Mouse (Mus musculus) layer of hippocampus, adult 11-12 months (tissue): ENCODE data around the gene Myh4.

Source experiments
- DNase-seq: peaks from one replicate; pipeline ENCODE4 v3.0.0; 2022; ENCODE audit warnings: low spot score

The Myh4 gene

DNA sequence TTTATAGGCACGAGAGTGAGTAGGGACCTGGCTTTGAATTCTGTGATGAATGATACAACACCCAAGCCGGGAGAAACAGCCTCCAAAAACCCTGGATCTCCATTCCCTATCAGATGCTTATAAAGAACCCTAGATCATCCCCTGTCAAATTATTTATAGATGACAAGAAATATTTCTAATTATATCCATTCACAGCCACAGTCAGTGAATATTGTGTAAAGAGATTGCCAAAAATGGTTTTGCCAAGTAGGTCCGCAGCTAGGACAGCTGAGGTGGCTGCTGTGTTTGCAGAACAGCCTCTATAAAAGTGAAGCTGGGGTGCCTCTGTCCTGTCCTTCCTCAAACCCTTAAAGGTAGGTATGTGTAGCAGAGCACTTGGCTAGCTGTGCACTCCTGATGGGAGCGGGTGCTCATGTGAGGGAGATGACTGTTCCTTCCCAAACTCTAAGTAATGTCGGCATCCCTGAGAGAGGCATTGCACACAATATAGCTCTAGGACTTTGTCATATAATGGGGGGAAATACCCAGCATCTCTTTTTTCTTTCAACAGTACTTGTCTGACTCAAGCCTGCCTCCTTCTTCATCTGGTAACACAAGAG, at the start of gene Myh4:
Gene Myh4 (plus strand): TSS at position 549 of the 599 bp plus-strand sequence.
- no peak for DNase-seq

DNA sequence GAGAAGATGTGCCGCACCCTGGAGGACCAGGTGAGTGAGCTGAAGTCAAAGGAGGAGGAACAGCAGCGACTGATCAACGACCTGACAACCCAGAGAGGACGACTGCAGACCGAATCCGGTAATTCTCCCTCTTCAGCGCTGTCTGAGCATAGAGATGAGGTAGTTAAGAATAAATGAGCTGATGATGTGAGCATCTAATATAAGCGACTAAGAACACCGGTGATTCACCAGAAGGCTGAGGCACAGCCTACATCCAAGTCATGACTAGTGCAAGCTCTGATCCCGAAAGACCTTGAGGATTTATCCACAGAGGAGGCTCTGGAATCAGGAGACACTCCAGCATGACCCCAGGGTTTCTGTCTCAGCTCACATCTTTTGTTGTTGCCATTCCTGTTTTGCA, 47.5 kb upstream of the Myh4 start:
- no peak for DNase-seq

DNA sequence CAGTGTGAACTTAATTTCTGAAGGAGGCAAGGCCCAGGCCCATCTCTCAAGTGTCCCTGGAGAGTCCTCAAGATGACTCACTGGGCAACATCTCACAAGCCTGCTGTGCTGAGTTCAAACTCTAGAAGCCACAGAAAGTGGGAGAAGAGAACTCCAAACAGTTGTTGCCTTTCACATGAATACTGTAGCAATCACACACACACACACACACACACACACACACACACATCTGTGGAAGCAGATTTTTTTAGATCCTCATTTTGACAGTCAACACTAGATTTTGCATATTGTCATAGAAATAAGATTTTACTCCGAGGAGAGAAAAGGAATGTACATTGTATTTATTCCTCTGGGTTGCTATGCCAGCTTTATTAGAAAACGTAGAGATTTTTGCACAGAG, 47.0 kb upstream of the Myh4 start:
- no peak for DNase-seq

DNA sequence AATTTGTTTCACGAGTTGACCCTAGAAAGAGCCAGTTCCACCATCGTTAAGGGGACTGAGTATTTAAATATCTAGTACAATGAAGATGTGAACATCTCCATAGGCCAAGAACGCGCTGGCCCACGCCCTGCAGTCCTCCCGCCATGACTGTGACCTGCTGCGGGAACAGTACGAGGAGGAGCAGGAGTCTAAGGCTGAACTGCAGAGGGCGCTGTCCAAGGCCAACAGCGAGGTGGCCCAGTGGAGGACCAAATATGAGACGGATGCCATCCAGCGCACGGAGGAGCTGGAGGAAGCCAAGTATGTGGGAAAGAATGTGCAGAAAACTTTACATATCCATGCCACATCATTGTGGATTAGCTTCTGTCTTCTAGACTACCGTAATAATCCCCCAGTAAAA, 46.3 kb upstream of the Myh4 start:
- no peak for DNase-seq

DNA sequence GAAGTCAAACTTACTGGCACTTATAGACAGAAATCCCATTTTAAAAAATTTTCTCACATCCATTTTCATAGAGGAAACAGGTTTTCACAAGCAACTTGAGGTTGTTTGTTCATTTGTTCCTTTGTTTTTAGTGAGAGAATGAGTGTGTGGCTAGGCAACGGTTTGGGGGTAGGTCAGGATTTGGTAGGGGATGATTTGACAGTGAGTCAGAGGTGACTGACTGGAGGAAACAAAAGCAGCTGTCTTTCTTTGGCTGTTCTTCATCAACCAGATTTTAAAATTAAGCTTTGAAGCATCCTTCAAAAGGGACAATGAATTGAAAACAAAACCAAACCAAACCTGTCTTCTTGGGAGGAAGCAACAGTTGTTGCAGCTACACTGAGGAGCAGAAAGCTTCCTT, 38.5 kb upstream of the Myh4 start:
- DNase-seq: no peak

DNA sequence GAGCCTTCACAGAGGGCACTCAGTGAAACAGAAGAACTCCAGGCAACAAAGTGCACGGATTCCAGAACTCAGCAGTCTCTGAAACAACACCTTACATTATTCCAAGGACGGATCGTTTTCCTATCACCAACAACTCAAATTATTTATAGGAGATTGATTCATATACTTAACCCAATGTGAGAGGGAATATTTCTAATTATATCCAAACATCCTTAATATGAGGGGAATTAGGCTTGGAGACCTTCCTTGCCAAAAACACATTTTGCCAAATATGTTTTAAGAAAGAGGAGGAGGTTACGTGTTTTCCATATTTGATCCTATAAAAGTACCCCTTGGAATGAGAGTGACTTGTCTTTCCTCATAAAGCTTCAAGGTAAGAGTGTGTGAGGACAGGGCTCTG, 38.1 kb upstream of the Myh4 start, which contains the start of gene Myh1:
Gene Myh1 (plus strand): TSS at position 301 of the 400 bp plus-strand sequence.
- no peak for DNase-seq

DNA sequence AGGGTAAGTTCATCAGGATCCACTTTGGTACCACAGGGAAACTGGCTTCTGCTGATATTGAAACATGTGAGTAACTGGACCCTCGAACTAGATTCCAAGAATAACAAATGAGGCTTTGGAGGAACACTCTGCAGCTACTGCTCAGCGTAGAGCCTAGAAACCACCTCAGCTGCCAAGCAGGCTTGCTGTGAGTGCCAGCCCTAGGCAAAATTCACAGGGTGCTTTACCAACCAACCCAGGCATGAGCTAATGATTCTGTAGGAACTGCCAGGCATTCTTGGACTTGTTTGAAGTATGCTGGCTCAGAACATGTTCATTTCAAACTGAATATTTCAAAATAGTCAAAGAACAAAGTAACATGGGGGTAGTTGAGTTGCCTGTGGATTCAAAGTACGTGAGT, 33.1 kb upstream of the Myh4 start:
- peak; percentile 15 for DNase-seq

DNA sequence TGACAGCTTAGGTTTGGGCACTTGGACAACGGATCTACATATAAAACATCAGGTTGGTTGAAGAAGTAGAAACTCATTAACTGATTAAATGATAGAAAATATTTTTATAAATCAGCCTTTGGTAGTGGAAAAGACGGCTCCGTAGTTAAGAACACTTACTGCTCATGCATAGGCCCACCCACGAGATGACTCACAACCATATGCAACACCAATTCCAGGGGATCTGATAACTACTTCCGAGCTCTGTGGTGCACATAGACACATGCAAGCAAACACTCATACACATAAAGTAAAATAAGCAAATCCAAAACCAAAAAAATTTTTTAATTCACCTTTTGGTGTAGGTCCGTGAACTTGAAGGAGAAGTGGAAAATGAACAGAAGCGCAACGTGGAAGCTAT, 16.0 kb upstream of the Myh4 start:
- DNase-seq: peak; percentile 11

DNA sequence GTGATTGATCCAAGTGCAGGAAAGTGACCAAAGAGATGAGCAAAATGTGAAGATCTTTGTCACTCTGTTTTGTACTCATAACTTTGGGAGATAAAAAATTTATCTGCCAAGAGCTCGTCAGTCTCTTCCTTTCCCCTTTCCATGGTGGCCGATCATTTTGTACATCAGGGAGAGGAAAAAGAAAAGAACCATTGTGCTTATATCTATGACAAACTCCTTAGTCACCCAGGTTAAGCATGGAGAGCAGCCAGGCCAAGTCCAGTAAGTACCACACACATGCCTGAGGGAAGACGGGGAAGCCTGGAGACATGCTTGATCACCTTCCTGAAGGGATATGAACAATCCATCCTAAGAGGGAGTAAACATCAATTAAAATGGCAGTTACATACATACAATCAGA, 13.4 kb upstream of the Myh4 start:
- no peak for DNase-seq

DNA sequence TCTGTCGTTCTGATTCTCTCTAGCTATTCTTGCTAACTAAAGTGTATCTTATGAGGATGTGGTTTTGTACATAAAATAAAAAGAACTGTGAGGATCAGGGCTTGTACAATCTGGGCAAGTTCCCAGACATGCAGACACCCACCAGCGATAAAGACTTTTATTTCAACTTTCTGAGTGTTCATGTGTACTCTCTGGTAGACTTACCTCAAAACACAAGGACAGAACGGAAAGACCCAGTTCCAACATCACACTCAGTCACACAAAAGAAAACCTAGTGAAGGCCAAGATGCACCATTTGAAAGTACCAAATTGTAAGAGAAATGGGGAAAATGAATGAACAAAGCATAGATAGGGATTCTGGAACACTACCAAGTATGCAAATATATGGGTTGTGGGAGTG, 9.1 kb upstream of the Myh4 start:
- no peak for DNase-seq

DNA sequence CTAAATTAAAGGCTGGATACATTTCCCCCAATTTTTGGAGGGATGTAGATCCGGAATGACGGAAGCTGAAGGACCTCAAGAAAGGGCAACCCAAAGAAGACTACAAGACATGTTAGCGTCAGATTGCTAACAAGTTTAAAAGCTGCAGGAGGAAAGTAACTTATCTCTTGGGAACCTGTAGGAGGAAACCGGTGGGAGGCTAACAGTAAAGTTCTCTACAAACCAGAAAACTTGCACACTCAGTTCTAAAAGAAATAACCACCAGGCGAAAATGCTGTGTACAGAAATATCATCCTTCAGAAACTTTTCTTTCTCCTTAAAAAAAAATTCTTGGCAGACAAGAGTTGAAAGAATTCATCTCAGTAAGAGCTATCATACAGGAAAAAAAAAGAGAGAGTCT, 8.7 kb upstream of the Myh4 start:
- no peak for DNase-seq

DNA sequence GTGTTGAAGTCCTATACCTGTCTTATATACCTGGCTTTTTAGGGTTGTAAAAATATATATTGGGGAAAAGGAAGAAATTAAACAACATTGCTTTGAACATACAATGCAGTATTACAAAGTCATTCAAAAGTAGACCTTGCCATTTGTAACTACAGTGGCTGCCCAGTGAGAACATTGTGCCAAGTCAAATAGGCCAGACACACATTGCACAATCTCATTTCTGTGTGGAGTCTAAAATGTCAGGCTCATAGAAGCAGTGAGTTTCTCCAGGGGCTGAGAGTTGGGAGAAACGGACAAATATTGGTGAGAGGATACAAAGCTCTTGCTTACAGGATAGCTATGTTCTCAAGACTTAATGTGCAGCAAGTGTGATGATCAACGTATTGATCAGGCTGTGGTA, 7.9 kb upstream of the Myh4 start:
- no peak for DNase-seq

DNA sequence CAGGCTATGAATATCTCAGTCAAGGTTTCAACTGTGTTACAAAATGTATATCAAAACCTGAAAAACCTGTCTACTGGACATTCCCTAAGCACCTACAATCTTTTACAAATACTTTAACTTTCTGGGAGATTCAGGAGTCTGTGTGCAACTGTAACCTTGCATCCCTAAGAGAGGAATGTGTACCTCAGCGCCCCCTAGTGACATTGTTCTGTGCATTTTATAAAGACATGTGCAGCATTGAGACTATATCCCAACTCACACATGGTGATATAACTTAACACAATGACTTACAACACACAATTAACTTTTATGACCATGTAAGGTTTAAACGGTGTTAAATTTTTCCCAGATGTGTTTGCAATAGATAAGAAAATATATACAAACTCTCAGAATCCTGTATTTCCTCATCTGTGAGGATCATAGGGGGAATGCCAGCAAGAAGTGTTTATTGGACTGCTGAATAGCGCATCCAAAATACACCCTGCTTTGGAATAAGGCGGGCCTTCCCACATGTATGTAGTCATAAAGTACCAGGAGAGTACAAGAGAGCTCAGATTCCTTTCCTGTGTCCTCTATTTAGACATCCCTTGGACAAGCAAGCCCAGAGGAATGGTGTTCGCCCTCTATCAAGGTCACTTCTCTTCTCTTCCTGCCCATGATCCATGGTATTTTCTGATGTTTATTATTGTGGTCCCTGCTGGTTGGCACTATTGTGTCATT, 2.0 kb upstream of the Myh4 start:
- peak; percentile 73 for DNase-seq

DNA sequence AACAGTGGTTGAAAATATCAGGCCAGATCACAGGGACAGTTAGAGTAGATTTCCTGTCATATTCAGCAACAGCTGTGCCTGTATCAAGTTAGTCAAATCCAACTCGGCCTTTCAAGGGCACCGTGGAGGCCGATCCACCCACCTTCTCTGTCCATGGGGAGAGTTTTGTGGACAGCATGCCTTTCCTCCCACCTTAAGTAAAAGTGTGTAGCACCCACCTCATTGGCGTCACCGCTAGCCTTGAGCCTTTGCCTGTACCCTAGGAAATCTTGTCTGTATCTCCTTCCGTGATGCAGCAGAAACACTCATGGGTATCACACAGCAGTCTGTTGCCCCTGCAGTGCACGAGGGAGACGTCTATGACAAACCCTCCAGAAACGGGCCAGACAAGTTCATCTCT, 1.0 kb upstream of the Myh4 start:
- DNase-seq: no peak

DNA sequence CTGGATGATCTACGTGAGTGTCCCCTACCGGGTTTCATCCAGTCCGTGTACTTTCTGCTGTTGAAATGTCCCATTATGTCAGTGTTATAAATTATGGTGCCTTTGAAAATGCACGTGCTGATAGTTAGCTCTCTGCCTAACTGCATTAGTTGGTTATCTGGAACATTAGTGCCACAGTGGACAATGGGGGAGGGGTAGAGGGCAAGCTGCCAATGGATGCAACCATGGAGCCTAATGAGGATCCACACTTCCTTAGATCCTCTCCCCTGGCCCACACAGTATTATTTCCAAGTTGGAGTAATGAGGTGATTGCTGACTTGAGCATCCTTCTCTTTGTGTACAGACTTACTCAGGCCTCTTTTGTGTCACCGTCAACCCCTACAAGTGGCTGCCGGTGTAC, 3.2 kb downstream of the Myh4 start:
- no peak for DNase-seq

DNA sequence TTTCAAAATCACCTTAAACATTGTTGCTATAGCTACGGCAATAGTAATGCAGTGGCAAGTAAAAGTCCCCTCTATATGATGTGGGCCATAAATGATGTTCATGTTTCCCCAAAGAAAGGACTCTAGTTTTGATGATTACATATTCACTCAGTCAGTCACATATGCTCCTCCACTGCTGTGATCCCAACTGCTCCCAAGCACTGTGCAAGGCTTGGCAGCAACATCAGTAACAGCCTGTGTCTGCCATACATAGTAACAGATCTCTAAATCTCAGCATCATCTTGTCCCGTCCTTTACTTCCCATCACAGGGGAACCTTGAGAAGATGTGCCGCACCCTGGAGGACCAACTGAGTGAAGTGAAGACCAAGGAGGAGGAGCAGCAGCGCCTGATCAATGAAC, 15.9 kb downstream of the Myh4 start:
- DNase-seq: peak; percentile 19

DNA sequence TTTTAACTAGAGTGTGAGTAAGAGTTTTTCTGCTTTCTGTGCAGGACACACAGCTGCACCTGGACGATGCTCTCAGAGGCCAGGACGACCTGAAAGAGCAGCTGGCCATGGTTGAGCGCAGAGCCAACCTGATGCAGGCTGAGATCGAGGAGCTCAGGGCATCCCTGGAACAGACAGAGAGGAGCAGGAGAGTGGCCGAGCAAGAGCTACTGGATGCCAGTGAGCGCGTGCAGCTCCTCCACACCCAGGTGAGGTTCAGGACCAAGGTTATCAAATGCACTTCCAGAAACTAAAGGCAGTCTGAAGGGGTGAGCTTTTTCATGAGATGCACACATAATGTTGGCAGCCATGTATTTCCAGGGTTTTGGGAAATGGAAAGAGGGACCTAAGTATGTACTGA, 19.2 kb downstream of the Myh4 start:
- no peak for DNase-seq

DNA sequence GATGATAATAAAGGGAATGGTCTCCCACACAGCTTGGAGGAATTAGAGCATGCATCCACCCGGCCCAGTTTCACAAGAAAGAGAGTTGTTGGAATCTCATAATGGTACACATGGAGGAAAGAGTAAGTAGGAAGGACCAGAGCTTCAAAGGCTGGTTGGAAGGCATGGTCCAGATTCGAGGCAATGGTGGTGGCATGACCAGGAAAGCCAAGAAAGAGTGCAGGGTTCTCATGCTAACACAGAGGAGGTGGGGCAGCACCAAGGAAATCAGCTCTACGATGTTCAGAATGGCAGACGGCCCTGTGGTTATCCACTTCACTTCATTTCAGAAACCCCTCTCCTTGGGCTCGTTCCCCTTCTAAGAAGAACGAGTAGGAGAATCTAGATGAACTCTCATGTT, 23.1 kb downstream of the Myh4 start:
- DNase-seq: no peak

DNA sequence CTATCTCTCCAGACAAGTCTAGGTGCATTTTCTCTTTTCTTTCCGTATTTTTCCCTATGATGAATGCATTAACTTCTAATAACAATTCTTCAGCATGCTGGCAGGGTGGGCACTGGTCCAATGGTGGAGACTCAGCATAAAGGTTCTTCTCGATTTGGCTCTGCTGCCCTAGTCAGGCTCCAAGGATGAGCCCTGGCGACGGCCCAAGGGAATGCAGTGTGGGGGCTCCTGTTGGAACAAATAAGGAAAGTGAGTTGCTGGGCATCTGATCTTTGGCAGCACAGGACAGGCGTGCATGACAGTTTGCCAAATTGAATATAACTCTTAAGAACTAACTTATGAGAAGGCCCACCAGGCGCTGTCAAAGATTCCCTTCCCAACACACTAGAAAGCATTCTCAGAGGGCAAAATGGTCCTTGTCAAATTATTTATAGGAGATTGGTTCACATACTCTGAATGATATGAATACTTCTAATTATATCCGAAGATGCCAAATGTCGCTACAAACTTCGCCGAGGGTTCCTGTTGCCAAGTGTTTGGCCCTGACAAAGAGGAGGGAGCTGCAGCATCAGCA, 38.9 kb downstream of the Myh4 start, which contains the start of gene Myh8:
Gene Myh8 (plus strand): TSS at position 524 of the 574 bp plus-strand sequence.
- no peak for DNase-seq

DNA sequence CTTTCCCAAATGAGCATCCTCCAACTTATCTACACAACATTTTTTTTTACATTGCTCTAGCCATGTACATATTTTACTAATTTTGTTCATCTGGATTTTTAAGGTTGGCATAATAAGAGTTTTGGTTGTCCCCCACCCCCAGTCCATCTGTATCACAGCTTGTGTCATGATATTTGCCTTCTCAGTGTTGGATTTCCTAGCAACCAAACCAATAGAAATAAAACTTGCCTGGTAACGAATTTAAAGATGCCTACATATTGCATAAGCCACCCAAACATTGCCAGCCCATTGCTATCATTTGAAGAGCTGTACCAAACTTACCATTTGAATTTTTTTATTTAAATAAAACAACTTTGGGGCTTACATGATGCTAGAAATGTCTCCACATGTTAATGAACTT, 55.6 kb downstream of the Myh4 start:
- DNase-seq: peak; percentile 42
